Mouse (Mus musculus) spleen, postnatal 4 days (tissue): ENCODE data around the gene Chrd.
A peak's percentile ranks its signal among the peaks of the same experiment; 100 is the strongest.

Experiments
- DNase-seq, 2 experiments: peaks; one replicate each; pipeline ENCODE4 v3.0.0; 2022; ENCODE audit warnings: low spot score in 2 of 2

The Chrd gene

DNA sequence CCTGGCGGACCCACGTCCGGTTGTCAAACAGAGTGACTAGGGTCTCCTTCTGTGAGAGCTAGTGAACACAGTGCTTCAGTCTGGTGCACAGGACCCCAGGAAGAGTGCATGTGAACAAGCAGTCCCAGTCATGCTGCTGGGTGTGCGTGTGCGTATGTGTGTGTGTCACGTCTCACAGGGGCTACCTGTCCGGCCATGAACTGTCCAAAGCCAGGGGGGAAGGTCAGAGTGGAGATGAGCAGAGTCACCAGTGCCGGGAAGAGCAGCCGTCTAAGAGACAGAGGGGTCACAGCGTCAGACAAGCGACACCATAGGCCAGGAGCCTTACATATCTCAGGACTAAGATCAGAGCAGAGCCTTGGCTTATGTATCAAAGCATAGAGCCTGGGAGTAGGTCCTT lies 22.6 kb upstream of the Chrd start:
- peak in 1 of 2 experiments; percentile 58 for DNase-seq

DNA sequence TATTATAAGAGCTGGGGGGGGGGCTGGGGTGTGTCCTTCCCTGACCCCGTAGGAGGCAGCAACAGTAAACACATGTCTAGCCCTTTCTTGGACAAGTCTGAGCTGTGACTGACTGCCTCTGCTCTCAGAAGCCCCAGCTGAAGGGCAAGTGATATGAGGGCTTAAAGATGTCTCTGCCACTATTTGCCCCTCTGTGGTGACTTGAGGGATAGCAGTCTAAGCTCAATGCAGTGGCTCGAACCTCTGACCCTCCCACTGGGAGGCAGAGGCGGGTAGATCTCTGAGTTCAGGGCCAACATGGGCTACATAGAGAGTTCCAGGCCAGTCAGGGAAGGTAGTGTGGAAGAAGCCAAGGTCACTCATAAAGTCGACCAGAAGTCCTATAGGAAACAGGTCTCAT lies 22.1 kb upstream of the Chrd start:
- peak in 1 of 2 experiments; percentile 33 for DNase-seq

DNA sequence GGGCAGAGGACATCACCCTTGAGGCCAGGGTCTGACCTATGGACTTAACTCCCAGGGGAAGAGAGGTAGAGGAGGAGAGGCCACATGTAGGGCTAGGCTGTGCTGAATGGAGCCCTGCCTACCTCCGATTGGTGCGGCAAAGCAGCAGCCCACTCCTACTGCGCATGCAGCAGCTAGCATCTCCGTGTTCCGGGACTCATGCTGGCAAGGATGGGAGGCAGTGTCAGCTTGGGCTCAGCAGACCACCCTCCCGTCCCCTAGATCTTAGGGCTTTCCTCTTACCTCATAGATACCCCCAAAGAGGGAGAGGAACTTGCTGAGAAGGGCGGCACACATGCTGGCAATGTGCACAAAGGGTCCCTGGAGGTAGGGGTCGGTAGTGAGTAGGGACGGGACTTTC lies 20.7 kb upstream of the Chrd start:
- DNase-seq, result peak in 1 of 2 experiments; percentile 58

DNA sequence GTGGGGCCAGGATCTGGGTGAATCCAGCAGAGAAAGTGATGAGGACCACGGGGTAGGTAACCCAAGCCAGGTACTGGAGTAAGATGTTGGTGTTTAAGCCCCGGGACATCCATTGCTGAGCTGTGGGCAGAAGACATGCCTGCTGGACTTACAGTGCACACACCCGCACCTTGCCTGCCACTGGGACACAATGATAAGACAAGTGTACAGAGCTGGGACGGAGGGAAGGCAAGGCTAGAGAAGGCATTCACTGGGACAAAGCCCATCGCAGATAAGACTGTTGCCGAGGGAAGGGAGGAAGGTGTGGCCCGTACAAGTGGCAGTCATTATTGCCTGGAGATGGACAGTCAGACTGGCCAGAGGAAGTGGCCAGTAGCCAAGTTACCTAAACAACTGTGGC lies 20.0 kb upstream of the Chrd start:
- DNase-seq, result peak in 1 of 2 experiments; percentile 44

DNA sequence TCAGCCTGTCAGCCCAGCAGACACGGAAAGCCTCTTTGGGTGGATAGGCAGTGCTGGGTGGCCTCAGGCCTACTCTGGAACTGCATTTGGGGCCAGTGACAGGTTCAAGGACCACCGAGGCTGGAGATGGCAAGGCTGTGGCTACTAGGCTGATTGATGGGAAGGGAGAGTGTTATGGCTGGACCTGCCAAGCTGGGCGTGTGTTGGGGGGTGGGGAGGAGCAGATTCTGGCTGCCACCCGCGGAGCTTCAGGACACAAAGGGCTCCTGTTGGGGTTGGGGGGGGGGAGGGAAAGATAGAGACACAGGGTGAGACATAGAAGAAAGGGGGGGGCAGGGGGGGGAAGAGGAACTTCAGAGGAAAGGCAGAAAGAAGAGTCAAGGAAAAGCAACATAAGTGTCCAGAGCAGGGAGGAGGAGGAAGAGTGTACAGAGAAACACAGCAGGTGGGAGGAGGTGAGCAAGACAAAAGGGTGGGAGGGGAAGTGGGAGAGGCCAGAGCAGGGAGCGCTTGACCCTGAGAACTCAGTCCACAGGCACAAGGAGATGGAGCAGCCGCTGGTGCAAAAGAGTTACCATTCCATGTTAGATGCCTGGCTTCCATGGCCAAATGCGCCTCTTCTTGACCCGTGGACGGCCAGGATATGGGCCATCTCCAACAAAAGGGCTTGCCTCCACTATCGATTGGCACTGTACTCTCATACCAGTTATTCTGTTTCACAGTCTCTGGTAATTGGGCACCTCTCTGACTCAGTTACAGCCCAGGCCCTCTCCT lies 18.4 kb upstream of the Chrd start:
- DNase-seq, result peak in 1 of 2 experiments; percentile 60

DNA sequence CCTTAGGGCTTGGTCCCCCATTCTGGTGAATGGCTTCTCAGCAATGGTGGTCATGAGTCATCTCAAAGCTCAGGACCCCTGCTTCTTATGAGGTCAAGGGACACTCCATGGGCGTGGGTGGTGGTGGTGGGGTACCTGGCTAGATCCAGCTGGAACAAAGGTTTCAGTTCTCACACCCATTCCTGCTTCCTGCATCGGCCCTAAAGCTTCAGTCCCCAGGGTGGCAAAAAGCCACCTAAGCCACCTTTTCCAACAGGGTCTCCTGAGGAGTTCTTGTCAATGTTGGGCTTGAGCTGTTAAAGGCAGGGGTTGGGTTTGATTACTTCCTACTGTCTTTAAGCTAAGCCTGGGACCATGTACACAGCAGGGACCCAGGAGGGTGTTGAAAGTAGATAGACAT lies 17.8 kb upstream of the Chrd start:
- peak in 1 of 2 experiments; percentile 64 for DNase-seq

DNA sequence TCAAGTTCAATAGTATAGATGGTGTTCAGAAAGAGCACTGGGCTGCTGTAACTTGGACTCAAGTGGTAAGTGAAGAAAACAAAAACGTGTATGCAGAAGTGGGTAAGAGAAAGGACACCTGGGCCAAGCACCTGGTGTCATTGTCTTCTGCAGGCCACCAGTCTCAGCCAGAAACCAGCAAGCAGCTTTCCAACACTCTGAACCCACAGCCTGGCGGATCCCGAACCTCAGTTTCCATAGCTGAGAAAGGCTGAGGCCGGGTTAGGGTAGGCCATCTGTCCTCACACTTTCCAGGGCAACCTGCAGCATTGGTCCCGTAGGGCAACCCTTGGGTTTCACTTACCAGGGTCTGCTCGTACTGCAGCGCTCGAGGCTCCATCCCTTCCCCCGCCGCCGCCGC lies 17.4 kb upstream of the Chrd start:
- no peak for DNase-seq

DNA sequence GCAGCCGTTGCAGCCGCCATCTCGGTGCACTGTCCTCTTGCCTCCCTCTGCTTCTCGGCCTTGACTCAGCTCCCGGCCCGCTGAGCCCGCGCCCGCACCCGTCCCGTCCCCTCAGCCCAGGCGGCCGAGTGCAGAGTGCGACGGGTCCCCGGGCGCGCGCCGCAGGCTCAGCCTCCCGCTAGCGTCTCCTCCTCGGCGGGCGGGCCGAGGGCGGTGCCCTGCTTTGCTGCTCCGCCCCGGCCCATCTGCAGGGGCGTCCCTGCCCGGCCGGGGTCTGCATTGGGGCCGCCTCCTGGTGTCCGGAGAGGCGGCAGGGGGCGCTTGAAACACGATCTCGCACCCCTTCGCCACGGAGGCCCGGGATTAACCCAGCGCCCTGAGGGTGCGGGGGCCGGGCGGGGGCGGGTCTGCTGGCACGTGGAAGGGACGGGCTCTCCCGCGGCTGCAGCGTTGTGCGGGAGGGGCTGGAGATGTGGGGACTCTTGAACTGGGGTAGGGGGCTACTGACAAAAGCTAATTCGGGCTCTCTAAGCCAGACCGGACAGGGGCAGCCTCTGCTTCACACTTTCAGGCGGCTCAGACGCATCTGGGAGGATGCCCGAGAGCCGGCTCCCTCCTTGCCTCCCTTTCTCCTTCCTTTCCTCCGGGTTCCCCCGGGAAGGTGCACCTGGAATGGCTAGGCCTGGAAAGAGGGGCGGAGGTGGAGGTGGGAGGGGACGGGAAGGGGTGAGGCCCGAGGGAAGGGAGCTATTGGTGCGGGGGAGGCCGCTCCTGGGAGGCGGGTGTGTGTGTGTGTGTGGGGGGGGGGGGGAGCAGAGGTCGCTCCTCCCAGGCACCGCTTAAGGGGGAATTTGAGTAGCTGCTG lies 16.7 kb upstream of the Chrd start:
- DNase-seq, result peak; percentile 76 to 87

DNA sequence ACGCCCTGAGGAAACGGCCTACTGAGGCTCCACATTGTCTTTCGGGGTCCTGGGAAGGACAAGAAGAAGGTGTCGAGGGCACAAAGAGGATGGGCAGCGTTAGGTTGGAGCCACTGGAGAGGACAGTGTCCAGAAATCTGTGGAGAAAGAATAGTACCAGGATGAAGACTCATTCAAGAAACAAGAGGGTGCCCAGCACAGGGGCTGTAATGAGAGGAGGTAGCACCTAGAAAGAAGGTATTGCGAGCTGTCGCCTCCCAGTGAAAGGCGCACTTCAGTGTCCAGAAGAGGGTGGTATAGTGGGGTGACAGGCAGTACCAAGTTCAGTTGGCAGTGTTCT lies 16.1 kb upstream of the Chrd start:
- no peak for DNase-seq

DNA sequence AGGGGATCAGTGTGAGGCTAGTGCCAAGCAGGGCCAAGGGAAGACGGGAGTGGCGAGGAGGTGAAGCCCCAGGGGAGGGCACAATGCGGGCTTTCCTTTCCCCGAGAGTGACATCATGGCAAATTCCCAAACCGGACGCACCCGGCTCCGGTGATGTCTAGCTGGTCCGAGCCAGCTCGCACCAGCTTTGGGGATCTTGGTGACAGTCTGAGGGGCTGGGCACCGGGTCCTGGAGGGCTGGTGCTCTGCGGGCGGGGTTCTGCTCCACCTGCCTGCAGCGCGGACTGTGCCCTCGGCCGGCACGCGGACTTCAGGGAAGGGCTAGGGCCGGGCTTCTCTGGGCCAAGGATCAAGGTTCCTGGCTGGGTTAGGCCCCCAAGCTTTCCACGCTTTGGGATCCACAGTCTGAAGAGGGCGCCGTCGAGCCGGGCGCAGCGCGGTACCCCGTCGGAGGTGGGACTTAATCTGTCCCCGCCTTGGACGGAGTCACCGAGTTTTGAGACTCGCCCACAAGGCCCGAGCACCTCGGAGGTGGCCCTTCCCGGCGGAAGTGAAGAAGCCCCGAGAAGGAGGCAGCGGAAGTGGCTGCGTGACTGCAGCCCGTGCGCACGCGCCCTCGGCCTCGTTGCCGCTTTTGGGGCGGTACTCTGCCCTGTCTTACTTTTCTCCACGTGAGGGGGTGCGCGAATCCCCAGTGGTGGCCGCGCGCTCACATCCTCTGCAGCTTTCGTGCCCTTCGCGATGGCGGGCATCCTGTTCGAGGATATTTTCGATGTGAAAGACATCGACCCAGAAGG lies 15.5 kb upstream of the Chrd start, which contains the start of the genes Polr2h and Clcn2:
Gene Polr2h, plus strand, starts transcription at position 485 of the 797 bp plus-strand sequence.
Gene Clcn2, minus strand, starts transcription at position 566 of the 797 bp plus-strand sequence.
- DNase-seq, result peak; percentile 95 to 98

DNA sequence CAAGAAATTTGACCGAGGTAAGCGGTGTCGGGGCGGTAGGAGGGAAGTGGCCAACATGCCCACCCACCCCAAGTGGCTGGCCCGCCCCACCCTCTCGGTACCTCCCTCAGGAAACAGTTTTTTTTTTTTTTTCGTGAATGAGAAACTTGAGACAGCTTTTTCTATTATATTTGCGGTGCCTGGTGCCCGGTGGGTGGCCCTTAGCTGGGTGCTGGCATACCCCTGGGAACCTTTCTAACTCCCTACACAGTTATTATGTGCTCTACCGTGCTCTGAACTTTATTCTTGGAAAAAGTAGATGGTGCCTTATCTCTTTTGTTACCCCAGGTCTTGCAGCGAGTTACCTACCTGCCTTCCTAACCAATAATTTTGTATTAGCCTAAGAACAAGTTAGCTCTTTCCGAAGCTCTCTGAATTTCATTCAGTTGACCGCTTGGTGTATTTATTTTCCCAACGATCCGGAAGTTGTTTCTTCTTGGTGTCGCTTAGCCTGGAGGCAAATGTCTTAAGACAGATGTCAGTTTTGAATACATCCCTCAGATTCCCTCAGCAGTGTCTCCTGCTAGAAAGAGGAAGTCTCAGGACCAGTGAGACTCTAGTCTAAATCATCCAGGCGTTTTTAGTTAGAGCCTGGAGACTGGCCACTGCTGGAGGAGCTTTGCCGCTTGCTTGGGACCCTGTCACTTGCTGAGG lies 14.8 kb upstream of the Chrd start:
- no peak for DNase-seq

DNA sequence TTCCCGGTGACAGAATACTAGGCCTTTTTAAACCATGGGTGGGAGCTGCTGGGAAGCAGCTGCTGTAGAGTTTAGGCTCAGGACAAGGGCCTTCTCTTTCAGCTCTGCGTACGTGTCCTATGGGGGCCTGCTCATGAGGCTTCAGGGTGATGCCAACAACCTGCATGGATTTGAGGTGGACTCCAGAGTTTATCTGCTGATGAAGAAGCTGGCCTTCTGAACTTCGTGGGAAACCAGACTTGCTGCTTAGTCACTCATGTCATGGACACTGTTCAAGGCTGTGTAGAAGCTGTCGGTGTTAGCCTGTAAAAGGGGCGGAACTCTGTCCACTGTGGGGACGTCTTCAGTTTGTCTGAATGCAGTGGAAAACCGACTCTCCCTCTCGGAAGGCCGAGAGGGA lies 11.1 kb upstream of the Chrd start:
- no peak for DNase-seq

DNA sequence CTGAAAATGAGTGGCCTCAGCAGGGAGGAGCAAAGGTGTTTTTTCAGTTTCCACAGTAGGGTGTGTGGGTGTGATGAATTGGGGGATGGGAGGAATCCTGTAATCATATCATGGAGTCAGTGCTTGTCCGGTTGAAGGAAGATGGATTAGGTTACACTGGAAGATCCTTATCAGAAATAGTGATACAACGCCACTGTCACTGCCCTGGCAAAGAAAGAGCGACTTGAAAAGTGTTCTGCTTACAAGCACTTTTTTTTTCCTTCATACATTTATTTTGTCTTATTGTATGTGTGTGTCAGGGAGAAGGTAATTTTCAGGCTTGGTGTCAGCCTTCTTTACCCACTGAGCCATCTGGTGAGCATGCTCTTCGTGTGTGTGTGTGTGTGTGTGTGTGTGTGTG lies 10.2 kb upstream of the Chrd start:
- DNase-seq, result no peak

DNA sequence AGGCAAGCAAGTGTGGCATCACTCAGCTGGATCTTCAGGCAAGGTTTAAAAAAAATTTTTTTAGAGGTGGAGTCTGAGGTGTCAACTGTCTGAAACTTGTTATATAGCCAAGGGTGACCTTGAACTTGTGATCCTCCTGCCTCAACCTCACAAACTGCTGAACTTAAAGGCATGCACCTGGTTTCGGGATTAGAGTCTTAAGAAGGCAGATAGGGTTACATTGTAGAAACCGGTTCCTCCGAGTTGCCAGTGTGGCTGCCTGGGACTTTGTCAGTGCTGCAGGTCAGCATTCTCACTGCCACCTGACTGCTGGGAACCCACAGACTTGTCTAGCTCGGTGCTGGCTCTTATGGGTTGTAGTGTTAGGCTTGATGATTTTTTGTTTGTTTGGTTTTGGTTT lies 9.7 kb upstream of the Chrd start:
- no peak for DNase-seq

DNA sequence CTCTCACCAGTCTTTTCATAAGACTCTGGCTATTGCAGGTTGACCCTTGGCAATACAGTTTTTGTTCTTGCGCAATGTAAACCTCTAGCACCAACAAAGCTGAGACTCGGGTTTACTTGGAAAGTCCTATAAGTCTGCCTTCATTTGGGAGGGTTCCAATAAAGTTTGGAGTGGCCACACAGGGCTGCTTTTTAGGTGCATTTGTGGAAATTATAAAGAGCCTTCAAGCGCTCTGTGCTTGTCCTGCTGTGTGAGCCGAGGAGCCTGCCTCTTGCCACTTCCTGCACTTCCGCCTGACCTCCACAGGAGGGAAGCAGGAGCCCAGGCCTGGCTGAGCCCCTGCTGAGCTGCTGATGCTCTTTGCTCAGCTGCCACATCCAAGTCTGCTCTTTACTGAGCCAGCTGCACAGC lies 8.6 kb upstream of the Chrd start:
- DNase-seq, result peak in 1 of 2 experiments; percentile 67

DNA sequence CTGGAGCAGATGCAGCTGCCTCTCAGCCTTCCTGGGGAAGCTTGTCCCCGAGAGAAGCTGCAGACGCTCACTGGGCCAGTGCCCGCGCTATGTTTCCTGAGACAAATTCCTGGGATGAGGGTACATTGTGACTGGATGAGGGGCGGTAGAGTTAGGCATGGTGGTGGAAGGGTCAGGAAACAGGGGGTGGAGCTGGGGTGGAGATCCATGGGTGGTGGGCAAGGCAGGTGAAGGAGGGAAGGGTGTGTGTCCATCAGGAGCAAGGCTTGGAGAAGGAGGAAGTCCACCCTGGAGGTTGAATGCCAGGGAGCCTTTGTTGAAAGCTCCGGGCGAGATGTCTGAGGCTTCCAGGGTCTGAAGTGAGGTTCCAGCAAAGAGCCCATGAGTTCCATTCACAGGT lies 7.6 kb upstream of the Chrd start:
- DNase-seq, result no peak

DNA sequence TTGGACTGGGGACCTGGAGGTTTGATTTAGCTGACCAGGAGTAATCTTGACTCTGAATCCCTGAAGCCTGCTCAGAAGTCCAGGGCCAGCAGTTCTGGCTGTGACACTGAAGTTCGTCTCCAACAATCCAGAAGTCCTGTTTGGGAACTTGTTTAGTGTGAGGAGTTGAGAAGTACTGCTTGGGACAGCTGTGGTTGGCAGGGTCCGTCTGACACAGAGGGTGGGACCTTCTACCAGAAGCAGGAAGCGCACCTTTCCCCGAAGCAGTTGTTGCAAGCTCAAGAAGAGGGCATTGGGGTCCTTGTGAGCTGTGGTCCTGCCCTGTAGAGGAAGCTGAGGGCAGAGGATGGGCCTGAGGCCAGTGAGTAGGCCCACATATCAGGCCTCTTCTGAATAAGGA lies 7.2 kb upstream of the Chrd start:
- DNase-seq, result no peak

DNA sequence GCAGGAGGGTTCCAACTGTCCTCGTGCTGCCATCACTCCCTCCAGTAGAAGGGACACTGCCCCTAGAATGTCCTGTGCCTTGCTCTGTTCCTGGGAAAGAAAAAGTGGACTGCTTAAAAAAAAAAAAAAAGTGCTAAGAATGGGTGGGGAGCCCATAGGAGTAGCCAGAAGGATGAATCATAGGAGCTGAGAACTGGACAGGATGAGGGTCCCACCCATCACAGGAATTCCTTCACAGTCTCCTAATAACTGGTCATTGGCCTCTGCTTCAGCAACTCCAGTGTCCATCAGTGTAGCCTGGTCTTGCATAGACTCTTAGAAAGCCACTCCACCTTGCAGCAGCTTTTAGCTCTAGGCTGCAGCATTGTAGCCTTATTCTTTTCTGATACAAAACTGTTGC lies 6.5 kb upstream of the Chrd start:
- DNase-seq, result no peak

DNA sequence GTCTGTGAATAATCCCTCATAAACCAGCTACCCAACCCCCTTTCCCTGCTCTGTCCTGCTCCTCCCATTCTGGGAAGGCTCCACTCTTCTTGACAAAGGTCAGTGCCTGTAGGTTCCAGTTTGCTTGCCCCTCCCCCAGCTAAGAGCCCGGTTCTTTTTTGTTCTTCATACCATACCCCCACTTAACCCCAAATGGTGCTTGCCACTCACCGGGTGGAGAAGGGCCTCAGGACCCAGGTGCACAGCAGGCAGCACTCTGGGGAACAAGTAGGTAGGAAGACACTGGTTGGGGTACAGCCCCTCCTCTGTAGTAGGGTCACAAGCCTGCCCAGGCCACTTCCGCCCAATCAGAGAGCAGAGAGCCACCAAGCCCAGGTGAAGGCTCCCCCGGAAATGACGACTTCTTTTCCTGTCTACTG lies 2.6 kb upstream of the Chrd start:
- DNase-seq, result no peak

DNA sequence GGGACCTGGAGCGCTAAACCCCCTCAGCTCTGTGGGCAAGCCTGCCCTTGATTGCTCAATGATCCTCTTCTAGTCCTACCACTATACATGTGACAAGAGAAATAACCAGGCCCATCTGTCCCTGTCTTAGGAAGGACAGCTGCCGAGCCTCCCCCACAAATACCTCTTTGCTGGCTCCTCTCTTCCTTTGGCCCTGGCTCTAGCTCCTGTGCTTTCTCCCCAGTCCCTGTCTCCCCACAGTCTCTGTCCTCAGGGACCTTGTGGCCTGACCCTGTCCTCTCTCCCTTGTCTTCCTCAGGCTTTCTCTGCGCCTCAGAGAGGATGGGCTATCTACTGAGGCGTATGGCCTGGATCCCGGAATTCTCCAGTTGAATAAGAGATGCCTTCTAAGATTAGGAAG lies 1.2 kb upstream of the Chrd start:
- DNase-seq, result no peak

DNA sequence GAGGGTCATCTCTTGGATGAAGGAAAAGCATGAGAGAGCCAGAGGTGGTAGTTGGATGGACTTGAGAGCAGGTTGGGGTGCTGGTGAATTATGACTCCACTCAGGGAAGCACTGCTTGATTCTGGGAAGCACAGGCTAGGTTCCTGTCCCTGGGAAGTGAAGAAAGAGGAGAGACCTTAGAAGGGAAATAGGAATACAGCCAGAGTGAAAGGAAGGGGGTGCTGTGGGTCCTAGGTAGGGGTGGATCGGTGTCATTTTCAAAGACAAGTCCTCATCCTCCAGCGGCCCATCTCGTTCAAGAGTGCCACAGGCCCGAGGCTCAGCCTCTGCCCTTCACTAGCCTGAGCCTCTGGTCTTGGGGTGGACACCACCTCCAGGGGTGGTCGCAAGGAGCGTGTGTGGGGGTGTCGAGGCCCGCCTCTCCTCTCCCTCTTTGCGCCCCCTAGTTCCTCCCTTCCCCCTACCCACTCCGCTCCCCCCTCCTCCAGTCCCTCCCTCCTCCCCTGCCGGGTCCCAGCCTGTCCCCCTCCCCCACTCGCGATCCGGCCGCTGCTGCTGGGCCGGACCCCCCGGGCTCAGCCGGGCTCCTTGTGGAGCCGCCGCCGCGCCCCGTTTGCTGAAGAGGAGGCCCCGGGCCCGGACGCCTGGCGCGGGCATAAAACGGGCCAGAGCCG lies 539 bp upstream of the Chrd start:
- no peak for DNase-seq
